Mouse (Mus musculus) lung, postnatal 25 days (tissue): ENCODE data around the gene Fbxo36.
A peak's percentile ranks its signal among the peaks of the same experiment; 100 is the strongest.

Source experiments
- DNase-seq: peaks from one replicate; pipeline ENCODE4 v3.0.0; 2022; ENCODE audit warnings: low spot score

The Fbxo36 gene

DNA sequence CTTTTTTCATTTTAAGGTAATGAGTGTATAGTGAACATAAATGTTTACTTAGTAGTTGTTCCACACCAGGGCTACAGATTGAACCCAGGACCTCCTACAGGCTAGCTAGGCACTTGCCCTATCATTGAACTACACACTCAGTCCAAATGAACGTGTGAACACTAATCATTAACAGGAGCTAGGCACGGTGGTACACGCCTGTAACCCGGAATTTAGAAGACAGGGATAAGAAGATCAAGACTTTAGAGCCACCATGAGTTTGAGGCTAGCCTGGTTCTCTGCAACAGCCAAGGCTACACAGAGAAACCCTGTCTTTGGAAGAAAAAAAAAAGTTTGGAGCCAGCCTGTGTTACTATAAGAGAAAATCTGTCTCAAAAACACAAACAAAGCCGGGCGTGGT lies 20.0 kb downstream of the Fbxo36 start:
- no peak for DNase-seq

DNA sequence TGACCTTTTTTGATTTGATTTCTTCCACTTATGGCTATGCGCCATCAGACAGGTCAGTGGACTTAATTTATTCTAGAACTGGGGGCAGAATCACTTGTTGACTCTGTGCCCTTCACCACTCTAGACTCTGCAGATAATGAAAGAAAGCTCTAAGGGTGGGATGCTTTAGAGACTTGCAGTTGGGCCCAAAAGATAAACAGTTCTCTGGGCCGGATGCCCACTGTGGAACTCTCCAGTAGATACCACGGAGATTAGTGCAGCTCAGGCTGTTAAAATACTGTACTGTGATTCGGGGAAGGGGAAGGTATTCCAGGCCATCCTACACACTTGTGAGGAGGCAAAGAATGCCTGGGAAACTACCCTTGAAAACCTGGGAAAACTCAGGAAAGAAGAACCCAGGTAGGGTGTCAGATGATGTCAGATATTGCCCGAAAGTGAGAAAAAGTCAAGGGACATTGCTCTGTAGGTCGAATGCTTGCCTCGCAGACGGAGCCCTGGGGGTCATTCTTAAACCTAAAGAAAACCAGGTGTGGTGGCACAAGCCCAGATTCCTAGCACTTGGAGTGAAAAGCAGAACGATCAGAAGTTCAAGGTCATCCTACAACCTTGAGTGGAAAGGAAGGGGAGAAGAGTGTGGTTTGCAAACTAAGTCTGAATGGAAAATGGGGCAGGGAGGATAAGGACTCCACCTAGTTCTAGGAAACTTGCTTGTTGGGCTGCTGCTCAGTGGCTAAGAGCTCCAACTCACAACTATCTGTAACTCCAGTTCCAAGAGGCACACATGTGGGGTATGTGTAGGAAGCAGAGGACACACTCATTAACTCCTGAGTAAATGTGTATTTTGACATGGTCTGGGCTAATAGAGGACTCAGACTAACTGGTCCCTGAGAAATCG lies 21.0 kb downstream of the Fbxo36 start:
- no peak for DNase-seq

DNA sequence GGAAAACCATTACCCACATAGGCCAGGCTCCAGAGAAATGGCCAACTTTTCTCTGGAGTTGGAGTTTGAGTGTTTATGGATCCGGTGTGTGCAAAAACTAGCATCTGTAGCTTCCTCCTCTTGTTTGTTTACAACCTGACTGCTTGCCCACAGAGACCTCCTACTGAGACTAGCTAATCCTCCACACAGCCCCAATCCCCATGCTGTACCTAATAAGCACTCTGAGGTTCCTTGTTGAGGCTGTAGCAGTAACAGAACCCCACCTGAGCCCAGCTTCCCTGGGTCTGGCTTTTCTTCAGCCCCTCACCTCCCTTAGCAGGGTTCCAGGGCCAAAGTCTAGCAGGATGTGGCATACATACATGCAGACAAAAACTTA lies 21.6 kb downstream of the Fbxo36 start:
- DNase-seq: no peak

DNA sequence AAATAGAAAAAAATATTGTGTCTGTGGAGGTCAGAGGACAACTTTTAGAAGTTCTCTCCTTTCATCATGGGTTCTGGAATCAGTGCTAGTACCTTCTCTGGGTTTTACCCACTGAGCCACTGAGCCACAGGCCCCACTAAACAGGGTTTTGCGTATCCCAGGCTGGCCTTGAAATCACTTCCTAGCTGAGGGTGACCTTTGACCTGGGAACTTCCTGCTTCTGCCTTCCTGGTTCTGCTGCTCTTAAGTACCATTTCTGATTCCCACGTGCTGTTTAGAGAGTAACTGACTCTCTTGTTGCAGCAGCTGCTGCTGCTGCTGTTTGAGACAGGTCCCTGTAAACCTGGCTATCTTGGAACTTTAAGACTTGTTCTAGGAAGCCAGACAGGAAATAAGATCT lies 25.0 kb downstream of the Fbxo36 start:
- DNase-seq: no peak

DNA sequence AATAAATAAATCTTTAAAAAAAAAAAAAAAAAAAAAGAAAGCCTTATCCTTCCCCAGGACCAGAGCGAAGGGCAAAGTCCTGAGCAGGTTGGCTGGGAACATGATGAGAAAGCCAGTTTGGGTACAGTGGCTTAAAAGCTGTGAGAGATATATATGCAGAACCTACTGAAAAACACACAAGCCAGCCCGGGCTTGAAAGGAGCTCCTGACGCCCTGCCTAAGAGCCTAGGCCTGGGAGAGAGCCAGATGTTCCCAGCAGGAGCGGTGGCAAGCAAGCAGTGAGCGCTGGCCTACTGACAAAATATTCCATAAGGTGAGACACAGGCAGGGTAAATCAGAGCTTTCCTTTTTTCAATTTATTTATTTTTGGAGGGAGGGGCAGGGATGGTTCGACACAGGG lies 26.6 kb downstream of the Fbxo36 start:
- DNase-seq: no peak

DNA sequence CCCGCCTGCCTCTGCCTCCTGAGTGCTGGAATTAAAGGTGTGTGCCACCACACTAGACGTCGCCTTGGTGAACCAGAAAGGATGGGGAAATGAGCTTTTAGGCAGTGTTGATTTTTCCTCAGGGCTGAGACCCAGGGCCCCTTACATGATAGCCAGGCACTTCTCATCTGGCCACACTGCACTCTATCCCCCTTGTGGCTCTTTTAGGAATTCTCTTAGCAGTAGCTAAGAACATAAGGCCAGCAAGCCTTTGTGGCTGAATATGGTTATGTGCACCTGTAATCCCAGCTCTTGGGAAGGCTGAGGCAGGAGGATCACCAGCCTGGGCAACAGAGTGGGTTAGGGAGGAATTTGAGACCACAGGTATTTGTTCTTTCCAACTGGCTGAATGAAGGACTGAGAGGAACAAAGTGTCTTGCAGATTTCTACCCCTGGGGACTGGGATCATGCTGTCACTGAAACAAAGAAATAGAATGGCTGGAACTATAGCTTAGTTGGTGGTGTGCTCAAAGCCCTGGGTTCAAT lies 27.1 kb downstream of the Fbxo36 start:
- DNase-seq: no peak

DNA sequence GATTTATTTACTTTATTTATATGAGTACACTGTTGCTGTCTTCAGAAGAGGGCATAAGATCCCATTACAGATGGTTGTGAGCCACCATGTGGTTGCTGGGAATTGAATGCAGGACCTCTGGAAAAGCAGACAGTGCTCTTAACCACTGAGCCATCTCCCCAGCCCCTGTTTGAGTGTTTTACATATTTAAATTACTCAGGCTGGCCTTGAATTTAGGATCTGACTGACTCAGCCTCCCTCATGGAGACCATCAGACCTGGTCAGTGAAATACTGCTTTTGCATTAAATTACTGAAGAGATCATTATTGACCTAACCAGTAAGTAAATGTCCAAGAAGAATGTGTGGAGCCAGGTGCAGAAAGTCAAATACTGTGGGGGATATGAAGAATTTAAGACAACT lies 28.7 kb downstream of the Fbxo36 start:
- DNase-seq: no peak

DNA sequence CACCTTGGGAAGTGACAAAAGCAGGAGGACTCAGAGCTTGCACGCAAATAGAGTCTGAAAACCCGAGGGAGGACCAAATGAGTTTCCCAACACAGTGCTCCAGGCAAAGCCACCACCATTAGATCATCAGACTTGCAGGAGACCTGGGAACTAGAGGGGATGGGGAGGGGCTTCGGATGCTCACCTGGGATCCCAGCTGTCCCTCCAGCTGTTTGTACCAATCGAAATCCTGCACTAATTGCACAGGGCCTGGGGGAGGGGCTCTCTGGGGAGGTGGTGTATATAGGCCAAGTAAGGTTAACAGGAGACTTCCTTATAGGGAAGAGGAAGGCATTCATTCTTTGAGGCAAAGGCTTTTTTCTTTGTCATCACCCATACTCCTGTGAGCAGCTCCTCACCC lies 29.2 kb downstream of the Fbxo36 start:
- DNase-seq: no peak

DNA sequence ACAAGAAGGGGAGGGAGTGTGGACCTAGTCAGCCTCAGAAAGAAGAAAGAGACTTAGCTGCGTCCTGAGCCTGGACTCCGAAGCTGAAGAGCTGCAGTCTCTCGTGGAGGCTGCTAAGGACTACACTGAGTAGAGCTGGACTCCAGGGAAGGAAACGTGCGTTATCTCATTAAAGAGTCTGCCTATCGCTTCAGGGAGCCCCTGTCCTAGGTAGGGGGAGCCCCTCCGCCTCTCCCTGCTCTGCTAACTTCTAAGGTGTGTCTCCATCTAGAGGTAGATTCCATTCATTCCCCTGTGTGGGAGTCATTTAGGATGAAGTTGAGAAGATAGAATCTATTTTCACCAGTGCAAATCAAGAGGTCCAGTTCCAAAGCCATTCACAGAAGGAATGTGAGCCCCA lies 29.9 kb downstream of the Fbxo36 start:
- no peak for DNase-seq

DNA sequence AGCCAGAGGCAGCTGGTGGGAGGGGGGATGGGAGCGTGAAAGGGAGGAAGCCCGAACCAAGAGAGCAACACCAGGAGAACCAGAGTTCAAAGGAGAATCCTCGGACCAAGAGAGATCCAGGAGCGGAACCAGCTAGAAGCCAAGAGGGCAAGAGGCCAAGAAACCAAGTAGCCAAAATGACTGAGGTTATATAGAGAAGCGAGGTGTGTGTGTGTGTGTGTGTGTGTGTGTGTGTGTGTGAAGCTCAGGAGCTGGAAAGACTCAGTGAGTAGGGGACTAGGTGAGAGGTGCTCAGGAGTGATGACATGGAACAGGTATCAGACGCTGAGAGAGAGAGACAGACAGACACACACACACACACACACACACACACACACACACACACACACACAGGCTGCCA lies 31.5 kb downstream of the Fbxo36 start:
- DNase-seq: no peak

DNA sequence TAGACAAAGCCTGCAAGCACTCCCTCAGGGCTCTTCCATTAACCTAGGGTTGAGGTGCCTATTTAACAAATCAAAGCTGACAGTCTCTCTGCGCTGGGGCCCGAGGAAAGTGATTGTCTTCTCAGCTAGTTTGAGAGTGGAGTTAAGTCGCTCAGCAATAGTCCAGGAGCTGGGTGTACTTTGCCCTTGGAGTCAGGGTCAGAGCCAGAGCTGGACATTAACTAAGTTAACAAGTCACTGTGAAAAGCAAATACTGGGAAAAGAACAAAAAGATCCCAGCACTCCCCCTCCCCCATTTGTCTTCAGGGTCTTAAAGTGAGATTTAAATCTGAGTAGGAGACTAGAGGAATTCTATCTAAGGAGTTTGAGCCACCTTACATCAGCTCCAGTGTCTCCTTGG lies 32.5 kb downstream of the Fbxo36 start:
- no peak for DNase-seq

DNA sequence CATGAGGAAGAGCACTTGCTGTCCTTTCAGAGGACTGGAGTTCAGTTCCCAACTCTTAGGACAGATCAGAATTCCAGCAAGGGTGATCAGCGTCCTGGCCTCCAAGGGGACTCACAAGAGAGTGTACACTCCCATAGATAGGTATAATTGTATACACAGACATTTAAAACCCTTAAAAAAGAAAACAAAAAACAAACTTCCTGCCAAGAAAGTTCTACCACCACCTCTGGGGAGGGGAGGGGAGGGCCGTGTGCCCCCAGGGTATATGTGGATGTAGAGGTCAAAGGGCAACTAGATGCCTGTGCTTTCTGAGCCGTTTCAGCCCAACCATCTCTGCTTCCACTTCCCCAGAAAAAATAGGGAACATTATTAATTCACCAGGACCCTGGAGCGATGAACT lies 33.3 kb downstream of the Fbxo36 start:
- no peak for DNase-seq

DNA sequence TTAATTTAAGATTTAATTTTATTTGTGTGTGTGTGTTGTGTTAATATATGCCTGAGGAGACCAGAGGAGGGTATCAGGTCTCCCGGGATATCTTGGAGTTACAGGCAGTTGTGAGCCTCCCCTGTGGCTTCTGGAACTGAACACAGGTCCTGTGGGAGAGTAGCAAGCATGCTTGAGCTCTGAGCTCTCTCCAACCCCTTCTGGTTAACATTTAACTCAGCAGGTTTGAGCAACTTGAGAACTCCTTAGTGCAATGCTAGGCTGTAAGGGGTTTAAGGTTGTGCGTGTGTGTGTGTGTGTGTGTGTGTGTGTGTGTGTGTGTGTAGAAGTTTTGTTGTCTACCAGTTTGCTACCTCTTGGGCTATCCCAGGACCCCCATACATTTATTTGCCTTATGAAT lies 37.9 kb downstream of the Fbxo36 start:
- DNase-seq: peak; percentile 17

DNA sequence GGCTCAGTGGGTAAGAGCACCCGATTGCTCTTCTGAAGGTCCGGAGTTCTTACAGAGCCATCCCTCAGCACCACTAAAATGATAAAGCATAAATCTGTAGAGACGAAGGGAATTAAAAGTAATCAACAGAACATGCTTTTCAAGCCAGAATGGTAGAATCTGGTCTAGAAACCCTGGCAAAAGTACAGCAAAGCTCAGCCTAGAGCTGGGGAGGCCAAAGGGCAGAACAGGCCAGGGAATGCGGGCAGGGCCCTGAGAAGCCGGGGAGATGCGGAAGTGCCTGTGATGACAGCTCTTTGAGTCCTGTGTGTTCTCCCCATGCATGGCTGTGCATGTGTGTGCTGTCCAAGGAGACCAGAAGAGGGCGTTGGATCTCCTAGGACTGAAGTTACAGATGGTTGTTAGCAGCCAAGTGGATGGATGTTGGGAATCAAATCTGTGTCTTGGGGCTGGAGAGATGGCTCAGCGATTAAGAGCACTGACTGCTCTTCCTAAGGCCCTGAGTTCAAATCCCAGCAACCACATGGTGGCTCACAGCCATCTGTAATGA lies 40.0 kb downstream of the Fbxo36 start:
- no peak for DNase-seq

DNA sequence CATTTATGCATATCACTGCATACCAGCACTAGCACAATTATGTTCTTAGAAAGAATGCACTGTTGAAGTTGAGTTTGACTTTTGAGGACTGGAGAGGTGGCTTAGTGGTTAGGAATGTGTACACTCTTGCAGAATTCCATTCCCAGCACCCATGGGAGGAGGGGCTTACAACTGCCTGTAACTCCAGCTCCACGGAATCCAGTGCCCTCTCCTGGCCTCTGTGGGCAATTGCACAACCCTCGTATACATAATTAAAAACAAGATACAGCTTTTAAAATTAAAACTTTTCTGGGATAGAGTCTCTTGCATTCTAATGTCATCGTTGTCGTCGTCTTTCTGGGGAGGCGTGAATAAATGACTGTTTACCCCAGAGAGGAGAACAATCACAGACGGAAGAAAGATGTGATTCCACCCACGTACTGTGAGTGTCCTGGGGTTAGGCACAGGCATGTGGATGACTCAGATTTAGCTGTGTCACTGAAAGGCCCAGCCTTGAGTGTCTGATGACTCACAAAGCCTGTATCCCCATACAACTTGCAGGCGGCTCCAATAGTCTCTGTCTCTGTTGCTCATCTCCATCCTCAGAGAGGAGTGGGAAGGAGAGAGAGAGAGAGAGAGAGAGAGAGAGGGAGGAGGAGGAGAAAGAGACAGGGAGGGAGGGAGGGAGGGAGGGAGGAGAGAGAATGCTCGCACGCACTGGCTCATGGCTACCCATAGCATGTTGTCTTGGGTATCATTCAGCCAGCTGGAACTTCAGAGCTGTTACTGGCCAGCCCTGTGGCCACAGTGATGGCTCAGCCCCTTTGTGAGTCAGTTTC lies 41.8 kb downstream of the Fbxo36 start:
- no peak for DNase-seq

DNA sequence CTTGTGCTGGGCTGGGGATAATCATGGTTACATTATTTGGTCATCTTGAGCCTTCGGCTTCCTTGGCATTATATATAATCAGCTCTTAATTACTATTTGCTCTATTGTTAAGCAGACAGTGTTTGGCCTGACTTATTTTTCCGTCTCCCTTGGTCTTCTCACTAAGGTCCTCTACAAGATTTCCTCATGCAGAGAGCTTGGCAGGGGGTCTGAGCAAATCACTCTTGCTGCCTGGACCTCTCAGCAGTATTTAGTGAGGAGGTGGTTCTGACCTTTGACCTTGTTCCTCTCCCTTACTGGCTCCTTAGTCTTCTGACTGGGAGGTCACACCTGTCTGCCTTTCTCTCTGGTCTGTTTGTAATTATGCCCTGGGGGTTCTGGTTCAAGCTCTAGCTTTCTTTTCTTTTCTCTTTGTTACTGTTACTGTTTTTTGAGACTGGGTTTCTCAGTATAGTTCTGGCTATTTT lies 42.5 kb downstream of the Fbxo36 start:
- DNase-seq: no peak

DNA sequence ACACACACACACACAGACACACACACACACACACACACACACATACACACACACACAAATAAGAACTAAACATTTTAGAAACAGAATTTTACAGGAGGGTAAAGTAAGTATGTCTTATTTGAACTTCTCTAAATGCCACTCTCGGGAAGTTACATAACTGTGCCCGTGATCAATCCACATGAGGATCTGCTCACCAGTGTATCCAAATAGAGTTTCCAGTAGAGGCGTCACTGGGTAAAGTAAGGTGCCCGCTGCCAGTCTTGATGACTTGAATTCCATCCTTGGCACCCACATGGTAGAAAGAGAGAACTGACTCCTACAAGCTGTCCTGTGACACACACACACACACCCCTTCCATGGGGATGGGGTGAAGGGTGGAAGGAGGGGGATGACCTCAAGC lies 43.3 kb downstream of the Fbxo36 start:
- no peak for DNase-seq

DNA sequence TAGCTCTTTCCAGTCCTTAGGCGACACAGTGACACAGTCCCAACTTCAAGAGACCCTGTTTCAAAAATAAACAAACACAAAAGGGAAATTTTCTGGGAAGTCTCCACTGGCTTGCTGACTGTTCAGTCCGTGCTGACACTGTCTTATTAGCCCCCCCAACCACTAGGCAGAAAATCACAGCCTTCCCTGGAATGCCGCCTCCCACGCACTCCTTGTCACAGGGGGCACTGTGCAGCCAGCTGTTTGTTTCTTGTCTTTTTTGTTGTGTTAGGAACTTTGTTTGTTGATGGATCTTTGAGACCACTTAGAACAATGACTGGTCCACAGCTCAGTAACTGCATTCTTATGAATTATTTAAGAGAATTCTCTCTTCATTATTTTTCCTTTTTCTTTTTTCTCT lies 44.2 kb downstream of the Fbxo36 start:
- no peak for DNase-seq

DNA sequence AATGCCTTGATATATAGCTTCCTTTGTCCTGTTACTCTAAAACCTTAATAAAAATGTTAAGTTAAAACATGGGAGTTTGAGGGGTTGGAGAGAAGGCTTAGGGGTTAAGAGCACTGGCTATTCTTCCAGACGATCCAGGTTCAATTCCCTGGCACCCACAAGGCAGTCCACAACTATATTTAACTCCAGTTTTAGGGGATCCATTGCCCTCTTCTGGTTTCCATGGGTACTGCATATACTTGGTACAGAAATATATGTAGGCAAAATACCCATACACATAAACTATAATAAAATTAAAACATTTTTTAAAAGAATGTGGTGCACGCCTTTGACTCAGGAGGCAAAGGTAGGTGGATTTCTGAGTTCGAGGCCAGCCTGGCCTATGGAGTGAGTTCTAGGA lies 45.5 kb downstream of the Fbxo36 start:
- DNase-seq: no peak

DNA sequence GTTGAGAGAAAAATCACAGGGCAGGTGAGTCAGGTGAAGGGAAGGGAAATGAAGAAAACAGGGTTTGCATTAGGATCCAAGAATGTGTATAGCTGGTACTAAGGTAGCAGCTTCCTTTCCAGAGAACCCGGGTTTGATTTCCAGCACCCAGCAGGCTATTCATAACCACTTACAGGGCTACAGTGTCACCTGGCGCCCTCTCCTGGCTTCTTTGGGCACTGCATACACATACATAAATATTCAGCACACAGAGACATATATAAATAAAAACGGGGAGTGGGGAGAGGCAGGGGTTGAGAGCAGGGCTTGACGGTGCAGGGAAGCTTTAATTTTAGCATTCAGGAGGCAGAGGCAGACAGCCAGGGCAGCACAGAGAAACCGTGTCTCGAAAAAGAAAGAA lies 46.3 kb downstream of the Fbxo36 start:
- DNase-seq: no peak

DNA sequence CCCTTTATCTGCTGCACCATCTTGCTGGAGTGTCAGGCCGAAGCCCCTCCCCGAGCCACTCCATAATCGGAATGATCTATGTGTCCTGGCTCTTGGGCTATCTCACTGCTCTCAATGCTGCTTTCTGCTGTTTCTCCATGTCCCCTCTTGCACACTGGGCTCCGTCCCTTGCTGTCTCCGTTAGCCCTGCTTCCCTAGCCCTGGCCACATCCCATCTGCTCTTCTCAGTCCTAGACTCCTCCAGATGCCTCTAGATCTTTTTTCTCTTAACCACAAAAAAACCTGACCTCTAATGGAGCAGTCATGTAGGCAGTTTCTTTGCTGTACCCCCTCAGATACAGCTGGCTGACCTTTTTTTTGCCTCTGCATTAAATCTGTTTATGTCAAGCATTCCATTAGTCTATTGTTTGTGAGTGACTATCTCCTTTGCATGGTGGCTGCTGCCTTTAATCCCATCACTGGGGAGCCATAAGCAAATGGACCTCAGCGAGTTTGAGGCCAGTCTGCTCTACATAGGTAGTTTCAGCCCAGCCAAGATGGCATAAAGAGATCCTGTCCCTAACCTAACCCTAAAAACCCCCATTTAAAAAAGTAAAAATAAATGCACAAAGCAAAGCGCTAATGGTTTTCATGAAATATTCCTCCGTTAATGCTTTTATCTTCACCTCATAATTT lies 49.8 kb downstream of the Fbxo36 start:
- DNase-seq: no peak

DNA sequence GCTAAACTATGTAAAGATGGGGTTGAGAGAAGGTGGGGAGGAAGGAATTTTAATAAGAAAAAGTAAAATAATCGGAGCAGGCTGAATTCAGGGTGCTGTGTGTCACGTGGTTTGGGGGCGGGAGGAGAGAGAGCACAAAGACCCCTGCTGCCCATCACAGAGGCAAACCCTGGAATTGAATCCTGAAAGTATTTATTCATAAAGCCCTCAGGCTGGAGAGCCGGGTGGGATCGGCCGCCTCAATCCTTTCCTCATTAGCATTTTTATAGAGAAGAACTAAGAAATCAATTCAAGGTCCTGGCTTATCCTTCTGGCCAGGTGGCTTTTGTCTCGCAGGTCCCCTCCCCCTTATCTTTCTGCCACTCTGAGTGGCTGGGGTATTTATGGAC lies 50.4 kb downstream of the Fbxo36 start:
- DNase-seq: no peak
